Mouse (Mus musculus) embryonic stem cell, embryonic (primary cell): ENCODE data around the gene Mapk8ip2.

ENCODE experiments used
- CTCF ChIA-PET, 4 experiments: fragments of 300-600 bp in 2 of 4; fragments of 350-600 bp in 2 of 4; sonication (Branson Sonifier 250); formaldehyde crosslinking; loops; one replicate each; lab custom pipeline; 2022; ENCODE audit warnings: inconsistent platforms in 2 of 4; lab: Charles Lee
- POLR2A ChIA-PET, 4 experiments: fragments of 300-600 bp in 2 of 4; fragments of 350-600 bp in 2 of 4; sonication (Branson Sonifier 250); formaldehyde crosslinking; loops; one replicate each; lab custom pipeline; 2022; ENCODE audit warnings: antibody characterized with exemption in 4 of 4, inconsistent platforms in 1 of 4; lab: Charles Lee

The Mapk8ip2 gene

DNA sequence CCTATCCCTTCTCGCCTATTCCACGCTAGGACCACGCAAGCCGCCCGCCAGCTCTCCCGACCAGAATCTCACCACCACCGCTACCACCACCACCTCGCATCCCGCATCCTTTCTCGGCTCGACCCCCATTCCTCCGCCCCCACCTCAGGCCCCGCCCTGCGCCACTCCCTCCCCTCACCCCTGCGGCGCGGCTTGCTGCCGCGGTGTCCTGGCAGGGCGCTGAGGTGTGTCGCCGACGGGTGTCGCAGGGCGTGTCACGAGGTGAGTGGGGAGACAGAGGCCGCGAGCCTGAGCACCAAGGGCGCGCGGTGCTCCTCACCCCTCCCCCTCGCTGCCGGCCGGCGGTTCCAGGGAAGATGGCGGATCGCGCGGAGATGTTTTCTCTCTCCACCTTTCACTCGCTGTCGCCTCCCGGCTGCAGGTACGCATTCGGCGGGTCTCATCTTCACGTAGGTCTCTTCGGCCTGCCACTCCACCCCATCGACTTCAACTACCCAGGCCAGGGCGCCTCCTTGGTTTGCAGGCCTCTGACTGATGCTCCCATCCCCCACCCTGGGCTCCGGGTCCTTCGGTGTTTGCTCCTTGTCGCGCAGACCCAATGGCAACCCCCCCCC lies at the start of gene Mapk8ip2:
Gene Mapk8ip2 (plus strand): TSS at position 49 of the 614 bp plus-strand sequence.
- ChIA-PET POLR2A (interaction anchor here in 3 of 4 experiments (0.7 to 1.4 kb wide), 17 partner anchors 10 to 146 kb away, joined by 3 to 9 read pairs (median 4); partner anchors contain the start of genes Arsa (in 1 of the 3), C730034F03Rik (in 1 of the 3), Chkb (in 1 of the 3) and Gm44502 (in 1 of the 3)), CTCF (interaction anchor here in 2 of 4 experiments (0.6 to 1.0 kb wide), 5 partner anchors 11 to 488 kb away, joined by 3 to 5 read pairs (median 3); partner anchors contain the start of genes C730034F03Rik (in 1 of the 2), Chkb (in 1 of the 2), Gm44502 (in 1 of the 2) and Sco2 (in 1 of the 2))

DNA sequence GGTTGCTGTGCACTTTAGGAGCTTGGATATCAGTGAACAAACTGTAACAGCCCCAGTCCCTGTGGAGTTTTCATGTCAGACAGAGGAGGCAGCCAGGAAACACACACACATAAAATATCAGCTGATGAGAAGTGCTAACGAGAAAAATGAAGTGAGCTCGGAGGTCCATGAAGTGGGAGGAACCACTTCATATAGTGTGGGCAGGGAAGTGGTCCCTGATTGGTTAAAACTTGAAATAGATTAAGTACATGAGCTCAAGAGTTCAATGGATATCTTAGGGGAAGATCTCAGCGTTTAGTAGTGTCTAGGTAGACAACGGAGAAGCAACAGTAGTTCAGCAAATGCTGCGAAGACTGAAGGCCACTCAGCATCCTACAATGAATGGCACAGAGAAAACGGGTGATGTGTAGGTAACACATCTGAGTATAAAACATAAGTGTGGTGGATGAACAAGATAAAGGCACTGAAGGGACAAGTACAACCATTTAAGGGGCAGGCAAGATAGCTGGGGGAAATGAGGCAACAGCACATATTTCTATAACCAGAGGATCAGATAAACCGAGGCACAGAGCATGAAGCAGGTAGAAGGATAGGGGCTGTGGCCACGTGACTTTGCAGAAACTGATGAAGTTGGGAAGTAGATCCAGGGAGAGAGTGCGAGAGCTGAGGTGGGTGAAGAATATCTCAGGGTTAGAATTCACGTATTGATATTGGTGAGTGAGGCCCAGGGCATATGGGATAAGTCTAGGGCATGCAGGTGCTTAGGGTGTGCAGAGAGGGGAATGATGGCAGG lies 48.7 kb upstream of the Mapk8ip2 start:
- CTCF ChIA-PET = interaction anchor here (0.5 to 1.7 kb wide), 5 partner anchors 12 to 989 kb away, joined by 3 to 7 read pairs (median 5); partner anchors contain the start of gene Sco2 (in 2 of the 4)
- POLR2A ChIA-PET = interaction anchor here in 2 of 4 experiments (0.9 to 1.9 kb wide), 7 partner anchors 8 to 31 kb away, joined by 3 to 7 read pairs (median 3); partner anchors contain the start of genes Cpt1b (in 2 of the 2), Sco2 (in 2 of the 2) and Odf3b (in 1 of the 2)

DNA sequence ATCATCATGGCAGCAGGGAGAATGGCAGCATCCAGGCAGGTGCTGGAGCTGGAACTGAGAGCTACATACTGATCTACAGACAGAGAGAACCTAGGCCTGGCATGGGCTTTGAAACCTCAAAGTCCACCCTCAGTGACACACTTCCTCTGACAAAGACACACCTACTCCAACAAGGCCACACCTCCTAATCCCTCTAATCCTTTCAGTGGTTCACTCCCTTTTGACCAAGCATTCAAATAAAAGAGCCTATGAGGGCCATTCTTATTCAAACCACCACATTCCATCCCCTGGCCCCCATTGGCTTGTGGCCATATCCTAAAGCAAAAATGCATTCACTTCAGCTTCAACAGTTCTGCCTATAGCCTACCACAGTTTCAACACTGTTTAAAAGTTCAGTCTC lies 47.0 kb upstream of the Mapk8ip2 start:
- ChIA-PET POLR2A (no interaction called here), CTCF (interaction anchor here in 1 of 4 experiments (0.6 kb wide), 2 partner anchors 34 to 174 kb away, joined by 3 to 7 read pairs; no protein-coding TSS in a partner anchor)

DNA sequence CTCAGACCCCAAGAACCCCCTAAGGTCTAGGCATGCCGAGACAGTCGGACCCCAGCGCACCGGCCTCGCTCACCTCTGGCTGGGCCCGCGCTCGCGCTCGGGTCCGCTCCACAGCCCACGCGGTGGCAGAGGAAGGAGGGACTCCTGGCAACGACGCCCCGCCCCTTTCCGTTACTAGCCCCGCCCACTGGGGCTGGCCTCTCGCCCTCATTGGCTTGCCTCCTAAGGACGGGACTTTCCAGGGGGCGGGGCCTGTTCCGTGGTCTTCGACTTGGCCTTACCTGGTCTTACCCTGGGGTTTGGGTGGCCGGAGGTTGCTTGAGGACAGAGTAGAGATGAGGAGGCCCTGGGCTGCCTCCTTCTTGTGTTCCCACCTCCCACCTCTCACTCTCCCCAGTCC lies 43.6 kb upstream of the Mapk8ip2 start, which contains the start of gene Syce3:
Gene Syce3 (minus strand): TSS at position 386 of the 400 bp plus-strand sequence.
- CTCF ChIA-PET = interaction anchor here in 1 of 4 experiments (1.1 kb wide), 1 partner anchor 37 kb away, joined by 4 read pairs; the partner anchor contains the start of gene Sco2
- POLR2A ChIA-PET = interaction anchor here in 1 of 4 experiments (0.6 to 0.8 kb wide), 2 partner anchors 15 to 36 kb away, joined by 3 read pairs; partner anchors contain the start of genes Cpt1b and Sco2

DNA sequence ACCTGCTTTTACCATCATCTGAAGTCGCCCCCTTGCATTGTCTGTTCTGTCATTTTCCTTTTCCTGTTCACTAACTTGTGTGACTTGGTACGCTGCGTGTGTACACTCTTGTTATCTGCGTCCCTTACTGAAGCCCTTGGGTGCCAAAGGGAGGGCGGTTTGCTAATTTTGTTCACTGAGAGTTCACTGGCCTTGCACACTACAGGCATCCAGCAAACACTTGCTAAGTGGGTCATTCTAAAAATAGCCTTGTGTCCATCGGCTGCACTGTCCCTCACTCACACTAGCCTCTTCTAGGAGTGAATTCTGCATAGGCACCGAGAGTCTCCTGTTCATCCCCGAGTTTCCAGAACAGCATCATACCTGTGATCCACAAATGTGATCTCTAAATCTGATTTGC lies 38.4 kb upstream of the Mapk8ip2 start:
- ChIA-PET CTCF (interaction anchor here in 1 of 4 experiments (0.7 kb wide), 1 partner anchor 31 kb away, joined by 5 read pairs; no protein-coding TSS in a partner anchor), POLR2A (interaction anchor here in 1 of 4 experiments (1.6 to 1.8 kb wide), 2 partner anchors 10 to 13 kb away, joined by 3 to 8 read pairs; partner anchors contain the start of gene Cpt1b)

DNA sequence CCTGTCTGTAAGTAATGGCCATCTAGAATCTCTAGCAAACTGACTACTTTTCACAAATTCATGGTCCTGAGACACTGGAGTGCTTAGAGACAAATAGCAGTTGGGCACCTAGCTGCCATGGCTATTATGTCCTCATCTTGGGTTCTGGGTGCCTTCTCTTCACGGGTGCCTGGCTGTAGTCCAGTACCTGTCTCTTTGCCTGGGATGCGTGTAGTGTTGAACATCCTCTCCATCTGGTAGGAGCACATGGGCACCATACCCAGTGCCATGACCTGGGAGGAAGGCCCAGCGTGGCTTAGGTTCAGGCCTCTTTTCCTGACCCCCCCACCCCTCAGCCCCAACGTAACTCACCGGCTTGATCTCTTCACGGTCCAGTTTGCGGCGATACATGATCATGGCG lies 31.8 kb upstream of the Mapk8ip2 start:
- ChIA-PET CTCF (no interaction called here), POLR2A (interaction anchor here in 1 of 4 experiments (0.9 kb wide), 1 partner anchor 43 kb away, joined by 3 read pairs; no protein-coding TSS in a partner anchor)

DNA sequence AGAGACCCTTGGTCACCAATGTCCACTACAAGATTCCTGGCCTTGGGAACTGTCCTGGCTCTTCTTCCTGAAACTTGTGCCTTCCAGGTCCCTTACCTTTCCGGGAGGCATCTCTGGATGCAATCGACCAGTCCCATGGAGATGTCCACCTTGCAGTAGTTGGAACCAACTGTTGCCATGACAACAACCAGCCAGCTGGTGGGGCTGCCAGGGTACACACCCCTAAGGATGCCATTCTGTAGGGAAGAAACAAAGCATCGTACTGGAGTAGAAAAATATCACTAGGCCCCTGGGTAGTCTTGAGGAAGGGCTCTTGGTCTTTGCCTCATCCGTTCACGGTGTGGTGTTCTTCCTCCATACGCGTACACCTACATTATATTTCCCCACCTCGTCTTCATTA lies 29.1 kb upstream of the Mapk8ip2 start:
- ChIA-PET POLR2A (interaction anchor here (0.5 to 2.0 kb wide), 17 partner anchors 10 to 694 kb away, joined by 3 to 19 read pairs (median 5); partner anchors contain the start of genes Odf3b (in 2 of the 4), Lmf2 (in 1 of the 4), Mapk8ip2 (in 1 of the 4) and Ncaph2 (in 1 of the 4)), CTCF (interaction anchor here in 3 of 4 experiments (1.0 to 1.7 kb wide), 3 partner anchors 51 to 296 kb away, joined by 3 to 6 read pairs (median 4); partner anchors contain the start of genes Hdac10 (in 1 of the 3) and Sco2 (in 1 of the 3))

DNA sequence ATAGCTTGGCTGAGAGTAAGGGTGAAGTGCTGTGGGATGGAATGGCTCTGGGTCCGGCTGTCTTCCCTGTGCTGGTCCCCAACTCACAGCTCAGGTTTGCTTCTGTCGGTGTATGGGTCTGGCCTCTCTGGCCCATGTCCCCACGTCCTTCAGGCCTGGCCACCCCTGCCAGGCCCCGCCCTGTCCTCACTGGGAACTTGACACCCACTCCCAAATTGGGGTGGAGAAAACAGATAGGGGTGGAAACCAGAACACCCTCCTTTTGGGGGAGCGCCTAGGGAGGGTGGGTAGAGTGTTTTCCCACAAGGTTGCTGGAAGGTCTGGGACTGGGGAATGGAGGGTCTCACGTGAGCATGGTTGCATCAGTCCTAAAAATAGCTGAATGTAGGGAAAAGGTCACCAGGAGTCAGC lies 28.0 kb upstream of the Mapk8ip2 start, which contains the start of gene Cpt1b:
Gene Cpt1b (minus strand): TSS at position 153 of the 411 bp plus-strand sequence.
- ChIA-PET CTCF (interaction anchor here (0.6 to 1.7 kb wide), 7 partner anchors 52 to 297 kb away, joined by 3 to 7 read pairs (median 3); partner anchors contain the start of genes Sco2 (in 3 of the 4) and Hdac10 (in 1 of the 4)), POLR2A (interaction anchor here in 3 of 4 experiments (0.6 to 2.0 kb wide), 41 partner anchors 9 to 717 kb away, joined by 3 to 19 read pairs (median 4); partner anchors contain the start of genes Lmf2 (in 3 of the 3), Ncaph2 (in 3 of the 3), Sco2 (in 3 of the 3) and Odf3b (in 2 of the 3))

DNA sequence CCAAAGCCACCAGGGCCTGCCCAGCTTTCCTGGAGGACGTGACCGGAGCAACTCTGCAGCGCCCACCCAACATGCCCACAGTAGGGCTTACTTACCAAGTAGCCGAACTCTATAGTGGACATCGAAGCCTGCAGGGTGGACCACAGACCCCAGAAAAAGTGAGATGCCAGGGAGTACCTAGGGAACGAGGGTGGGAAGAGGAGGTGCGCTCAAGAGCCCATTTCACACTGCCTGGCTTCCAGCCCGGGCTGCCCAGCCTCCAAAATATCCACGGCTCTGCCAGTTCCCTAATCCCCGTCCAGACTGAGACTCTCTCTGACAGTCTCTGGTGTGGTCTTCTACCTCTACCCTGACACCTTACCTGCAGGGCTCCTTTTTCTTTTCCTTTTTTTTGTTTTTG lies 27.0 kb upstream of the Mapk8ip2 start:
- ChIA-PET POLR2A (interaction anchor here in 2 of 4 experiments (1.1 to 1.7 kb wide), 4 partner anchors 16 to 53 kb away, joined by 3 to 9 read pairs (median 6); partner anchors contain the start of gene Sco2 (in 1 of the 2)), CTCF (no interaction called here)

DNA sequence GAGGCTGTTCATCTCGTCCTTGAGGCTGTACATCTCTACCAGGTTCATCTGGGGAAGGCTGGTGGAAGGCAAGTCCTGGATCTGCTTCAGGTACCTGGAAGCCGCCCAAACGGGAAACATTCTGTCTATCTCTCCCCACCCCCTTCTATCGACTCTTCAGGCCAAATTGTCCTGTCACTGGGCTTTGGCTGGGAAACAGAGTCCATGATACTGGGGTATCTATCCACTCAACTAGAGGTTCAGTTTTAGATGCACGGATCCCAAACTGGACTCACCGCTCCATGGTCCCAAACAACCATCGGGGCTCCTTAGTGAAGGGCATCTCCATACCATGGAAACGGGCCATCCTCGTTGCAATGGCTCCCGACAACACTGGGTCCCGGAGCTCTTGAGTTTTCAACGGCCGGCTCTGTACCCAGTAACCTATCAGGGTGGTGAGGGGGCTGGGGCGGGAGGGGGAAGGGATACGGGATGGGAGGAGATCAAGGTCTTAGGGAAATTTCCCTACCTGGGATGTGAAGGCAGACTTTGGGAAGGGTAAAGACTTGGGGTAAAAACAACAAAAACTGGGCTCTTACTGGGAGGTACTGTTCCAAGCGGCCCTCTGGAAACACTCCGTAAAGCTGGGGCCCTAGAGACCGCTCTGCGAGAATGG lies 25.4 kb upstream of the Mapk8ip2 start:
- CTCF ChIA-PET = interaction anchor here in 1 of 4 experiments (1.0 to 1.1 kb wide), 2 partner anchors 100 to 119 kb away, joined by 3 read pairs; no protein-coding TSS in a partner anchor
- POLR2A ChIA-PET = interaction anchor here in 2 of 4 experiments (0.7 to 3.6 kb wide), 13 partner anchors 8 to 120 kb away, joined by 3 to 50 read pairs (median 4); partner anchors contain the start of genes Sco2 (in 2 of the 2), Adm2 (in 1 of the 2), Arsa (in 1 of the 2) and Lmf2 (in 1 of the 2)

DNA sequence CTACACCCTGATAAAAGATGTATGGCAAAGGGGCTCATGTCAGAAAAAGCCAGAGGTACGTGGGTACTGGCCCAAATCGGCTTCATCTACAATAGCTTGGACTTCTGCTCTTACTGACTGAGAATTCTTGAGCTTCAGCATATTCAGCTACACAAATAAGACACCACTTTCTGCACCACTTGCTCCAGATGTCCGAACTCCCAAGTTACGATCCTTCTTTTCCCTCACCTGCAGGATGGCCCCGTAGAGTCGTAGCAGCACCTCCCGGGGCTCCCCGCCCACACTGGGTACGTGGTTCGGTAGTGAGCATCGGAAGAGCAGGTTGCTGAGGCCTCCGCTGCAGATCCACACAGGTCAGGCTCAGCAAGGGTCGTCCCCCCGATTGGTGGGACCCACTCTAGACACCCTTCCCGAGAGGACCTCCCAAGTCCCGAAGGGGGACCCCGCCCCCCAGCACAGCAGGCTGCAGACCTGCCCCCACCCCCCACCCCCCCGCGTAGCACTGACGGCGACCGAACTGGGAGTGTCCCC lies 24.8 kb upstream of the Mapk8ip2 start:
- CTCF ChIA-PET = interaction anchor here in 2 of 4 experiments (1.0 to 2.5 kb wide), 7 partner anchors 14 to 217 kb away, joined by 3 to 18 read pairs (median 3); partner anchors contain the start of genes Mapk8ip2 (in 1 of the 2), Ppp6r2 (in 1 of the 2) and Sco2 (in 1 of the 2)
- POLR2A ChIA-PET = interaction anchor here in 3 of 4 experiments (0.6 to 3.6 kb wide), 44 partner anchors 9 to 803 kb away, joined by 3 to 50 read pairs (median 4); partner anchors contain the start of genes Lmf2 (in 3 of the 3), Ncaph2 (in 3 of the 3), Adm2 (in 2 of the 3) and Odf3b (in 2 of the 3)

DNA sequence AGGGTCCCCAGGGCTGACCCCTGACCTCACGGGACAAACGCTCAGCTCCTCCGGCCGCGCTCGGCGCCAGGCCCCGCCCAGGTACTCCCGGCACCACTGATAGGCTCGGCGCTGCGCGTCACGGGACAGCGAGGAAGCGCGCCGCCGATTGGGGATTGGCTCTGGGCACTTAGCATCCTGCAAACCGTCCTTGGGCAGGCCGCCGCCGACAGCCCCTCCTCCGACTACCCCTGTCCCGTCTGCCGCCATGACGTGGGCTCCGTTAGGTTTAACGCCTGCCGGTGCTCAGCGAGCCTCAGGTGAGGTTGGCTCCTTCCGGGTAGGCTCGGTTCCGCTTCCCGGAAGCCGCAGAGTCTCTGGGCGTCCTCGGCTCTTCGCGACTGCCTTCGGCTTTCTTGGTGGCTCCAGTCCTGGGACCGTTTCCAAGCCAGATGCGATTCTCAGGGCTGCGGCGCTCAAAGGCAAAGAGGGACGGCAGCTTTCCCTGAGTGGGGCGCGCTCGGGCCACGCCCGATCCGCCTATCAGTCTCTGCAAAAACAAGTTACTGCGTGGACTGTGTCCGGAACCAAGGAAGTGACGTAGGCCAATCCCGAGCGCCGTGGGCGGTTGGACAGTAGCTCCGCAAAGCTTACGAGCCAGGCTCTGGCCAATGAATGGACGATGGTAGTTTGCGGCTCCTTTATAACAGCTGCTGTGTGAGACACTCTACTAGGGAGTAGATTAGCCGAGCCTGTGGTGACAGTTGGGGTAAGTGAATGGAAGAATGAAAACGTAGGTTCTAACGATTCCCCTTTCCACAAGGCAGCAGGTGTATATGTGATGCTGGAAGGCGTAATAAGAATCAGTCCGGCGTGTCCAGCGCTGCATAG lies 24.1 kb upstream of the Mapk8ip2 start, which contains the start of the genes C730034F03Rik, Gm44502 and Chkb:
Gene C730034F03Rik (plus strand): TSS at position 238 of the 870 bp plus-strand sequence.
Gene Gm44502 (minus strand): TSS at position 345 of the 870 bp plus-strand sequence.
Gene Chkb (minus strand): TSS at position 557 of the 870 bp plus-strand sequence.
- POLR2A ChIA-PET = interaction anchor here in 3 of 4 experiments (0.5 to 3.6 kb wide), 65 partner anchors 10 to 804 kb away, joined by 3 to 50 read pairs (median 4); partner anchors contain the start of genes Lmf2 (in 3 of the 3), Ncaph2 (in 3 of the 3), Adm2 (in 2 of the 3) and Arsa (in 2 of the 3)
- CTCF ChIA-PET = interaction anchor here (0.6 to 2.5 kb wide), 17 partner anchors 10 to 593 kb away, joined by 3 to 18 read pairs (median 3); partner anchors contain the start of genes Sco2 (in 3 of the 4), Arsa (in 1 of the 4), Mapk8ip2 (in 1 of the 4) and Odf3b (in 1 of the 4)

DNA sequence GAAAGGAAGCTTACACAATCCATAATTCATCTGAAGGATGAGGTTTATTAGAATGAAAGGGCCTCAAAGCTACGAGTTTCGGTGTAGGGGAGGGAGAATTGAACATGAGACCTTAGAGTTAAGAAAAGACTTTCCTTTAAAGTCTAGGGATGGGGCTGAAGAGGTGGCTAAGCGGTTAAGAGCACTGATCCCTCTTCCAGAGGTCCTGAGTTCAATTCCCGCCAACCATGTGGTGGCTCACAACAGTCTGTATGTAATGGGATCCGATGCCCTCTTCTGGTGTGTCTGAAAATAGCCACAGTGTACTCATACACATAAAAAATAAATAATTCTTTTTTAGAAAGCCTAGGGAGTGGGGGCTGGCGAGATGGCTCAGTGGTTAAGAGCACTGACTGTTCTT lies 23.4 kb upstream of the Mapk8ip2 start:
- CTCF ChIA-PET = interaction anchor here in 3 of 4 experiments (0.6 to 2.5 kb wide), 14 partner anchors 11 to 685 kb away, joined by 3 to 18 read pairs (median 4); partner anchors contain the start of genes Sco2 (in 3 of the 3), Arsa (in 1 of the 3), Mapk8ip2 (in 1 of the 3) and Odf3b (in 1 of the 3)
- POLR2A ChIA-PET = interaction anchor here in 3 of 4 experiments (0.6 to 3.6 kb wide), 38 partner anchors 9 to 722 kb away, joined by 3 to 50 read pairs (median 4); partner anchors contain the start of genes Lmf2 (in 2 of the 3), Ncaph2 (in 2 of the 3), Sco2 (in 2 of the 3) and Tymp (in 2 of the 3)

DNA sequence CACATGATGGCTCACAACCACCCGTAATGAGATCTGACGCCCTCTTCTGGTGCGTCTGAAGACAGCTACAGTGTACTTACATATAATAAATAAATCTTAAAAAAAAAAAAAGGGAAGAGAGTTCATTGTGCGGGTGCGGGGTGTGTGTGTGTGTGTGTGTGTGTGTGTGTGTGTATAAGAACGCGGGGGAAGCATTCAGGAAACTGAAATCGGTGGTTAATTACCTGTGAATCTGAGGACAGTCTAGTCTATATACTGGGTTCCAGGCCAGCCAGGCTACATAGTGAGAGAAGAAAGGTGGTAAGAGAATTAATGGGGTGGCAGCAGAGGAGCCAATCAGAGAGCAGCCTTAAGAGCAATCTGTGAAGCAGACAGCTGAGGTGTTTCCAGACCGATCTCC lies 22.9 kb upstream of the Mapk8ip2 start:
- CTCF ChIA-PET = interaction anchor here in 3 of 4 experiments (0.6 to 2.5 kb wide), 8 partner anchors 45 to 685 kb away, joined by 3 to 18 read pairs (median 4); partner anchors contain the start of genes Sco2 (in 2 of the 3) and Arsa (in 1 of the 3)
- POLR2A ChIA-PET = interaction anchor here in 3 of 4 experiments (0.6 to 3.6 kb wide), 15 partner anchors 10 to 644 kb away, joined by 3 to 50 read pairs (median 5); partner anchors contain the start of genes Sco2 (in 2 of the 3), Lmf2 (in 1 of the 3), Mapk11 (in 1 of the 3) and Ncaph2 (in 1 of the 3)
